Mouse (Mus musculus): ENCODE results near the gene Asb1.

The Asb1 gene

GRCm38 (mm10) chr1:91605632-91606031, 65.3 kb downstream of the Asb1 start:
- DNase-seq (ENCODE audit: low spot score in 2 of 2) = no peak

- DNase-seq (ENCODE audit: low spot score in 2 of 2) = no peak
Observed at GRCm38 (mm10) chr1:91606701-91607100, 66.4 kb downstream of the Asb1 start.

- no peak for DNase-seq (ENCODE audit: low spot score in 2 of 2)
Observed at GRCm38 (mm10) chr1:91607141-91607540, 66.8 kb downstream of the Asb1 start.

All from spleen, postnatal 36 days (tissue).